Mouse (Mus musculus) ovary, postnatal 36 days (tissue): ENCODE measurements around the gene Xlr3c.
"Not testable (repeated sequence)": the region's sequence is repeated elsewhere in the genome, so short reads cannot be mapped to it uniquely, and the experiment has no call there.

ENCODE experiments used
- DNase-seq: peaks from one replicate; pipeline ENCODE4 v3.0.0; 2022; ENCODE audit warnings: low spot score, mixed read lengths

The Xlr3c gene

GRCm38 (mm10) chrX:73265270-73265669, at the start of gene Xlr3c:
Gene Xlr3c (minus strand): TSS chrX:73265390.
- not testable (repeated sequence) for DNase-seq

GRCm38 (mm10) chrX:73312522-73312921, 47.3 kb upstream of the Xlr3c start:
- DNase-seq: no peak

GRCm38 (mm10) chrX:73295745-73296144, 30.6 kb upstream of the Xlr3c start:
- not testable (repeated sequence) for DNase-seq

GRCm38 (mm10) chrX:73292876-73293275, 27.7 kb upstream of the Xlr3c start, which contains the start of the genes Xlr5a and Xlr5c:
Gene Xlr5a (minus strand): TSS chrX:73292976.
Gene Xlr5c (minus strand): TSS chrX:73292976.
- not testable (repeated sequence) for DNase-seq

- DNase-seq: not testable (repeated sequence)
Observed at GRCm38 (mm10) chrX:73262428-73262827, 2.8 kb downstream of the Xlr3c start.

GRCm38 (mm10) chrX:73242821-73243325, 22.3 kb downstream of the Xlr3c start, which contains the start of gene Xlr4c:
Gene Xlr4c (minus strand): TSS chrX:73243130.
- not testable (repeated sequence) for DNase-seq

- no peak for DNase-seq
Observed at GRCm38 (mm10) chrX:73229288-73229687, 35.9 kb downstream of the Xlr3c start.

- peak; percentile 47 for DNase-seq
Observed at GRCm38 (mm10) chrX:73228606-73229214, 36.5 kb downstream of the Xlr3c start.

- DNase-seq: peak; percentile 76
Observed at GRCm38 (mm10) chrX:73227914-73228605, 37.1 kb downstream of the Xlr3c start, which contains the start of gene F8a. Gene F8a (plus strand): TSS chrX:73228291.

GRCm38 (mm10) chrX:73225365-73225764, 39.8 kb downstream of the Xlr3c start:
- no peak for DNase-seq

GRCm38 (mm10) chrX:73213819-73214564, 51.2 kb downstream of the Xlr3c start, which contains the start of gene Xlr4b:
Gene Xlr4b (plus strand): TSS chrX:73214333.
- DNase-seq: not testable (repeated sequence)
